Mouse (Mus musculus): ENCODE measurements around the gene Eif2ak1.
"Not testable (repeated sequence)": the region's sequence is repeated elsewhere in the genome, so short reads cannot be mapped to it uniquely, and the experiment has no call there.

The Eif2ak1 gene

DNA sequence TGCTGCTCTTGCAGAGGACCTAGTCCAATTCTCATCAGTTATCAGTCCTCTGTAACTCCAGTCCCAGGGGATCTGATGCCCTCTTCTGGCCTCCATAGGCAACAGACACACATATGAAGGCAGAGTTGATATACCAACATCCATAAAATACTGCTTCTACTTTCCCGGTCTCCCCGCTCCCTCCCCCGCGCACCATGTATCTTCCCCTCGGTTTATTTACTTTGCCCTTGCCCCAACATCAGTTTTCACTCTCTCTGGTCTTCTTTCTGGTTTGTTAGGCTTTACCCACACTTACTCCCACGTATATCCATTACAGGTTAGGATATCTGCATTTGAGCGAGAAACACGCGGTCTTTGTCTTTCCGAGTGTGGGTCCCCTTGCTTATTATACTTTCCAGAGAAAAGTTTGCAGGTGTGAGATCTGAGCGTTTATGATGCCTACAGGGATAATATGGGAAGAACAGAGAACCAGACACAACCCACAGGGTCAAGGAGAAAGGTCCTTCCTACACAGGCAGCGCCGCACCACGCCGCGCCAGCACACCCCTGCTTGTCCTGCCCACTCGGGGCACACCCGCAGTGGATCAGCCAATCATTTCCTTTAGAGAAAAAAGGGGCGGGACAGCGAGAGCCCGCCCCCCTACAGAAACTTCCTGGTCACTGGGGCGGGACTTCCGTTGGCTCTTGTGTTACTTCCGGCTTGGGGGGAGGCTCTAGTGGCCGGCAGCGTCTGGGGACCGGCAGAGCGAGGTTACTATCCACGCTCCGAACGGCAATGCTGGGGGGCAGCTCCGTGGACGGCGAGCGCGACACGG lies at the start of gene Eif2ak1:
TSS of gene Eif2ak1 (plus strand) at position 673 of the 815 bp plus-strand sequence.
- in situ Hi-C loops (cut with MboI, MseI): loop anchor here (5.0 to 10.0 kb wide), 4 partner anchors 60 to 947 kb away; partner anchors contain the start of genes Tmem130 and Trrap

DNA sequence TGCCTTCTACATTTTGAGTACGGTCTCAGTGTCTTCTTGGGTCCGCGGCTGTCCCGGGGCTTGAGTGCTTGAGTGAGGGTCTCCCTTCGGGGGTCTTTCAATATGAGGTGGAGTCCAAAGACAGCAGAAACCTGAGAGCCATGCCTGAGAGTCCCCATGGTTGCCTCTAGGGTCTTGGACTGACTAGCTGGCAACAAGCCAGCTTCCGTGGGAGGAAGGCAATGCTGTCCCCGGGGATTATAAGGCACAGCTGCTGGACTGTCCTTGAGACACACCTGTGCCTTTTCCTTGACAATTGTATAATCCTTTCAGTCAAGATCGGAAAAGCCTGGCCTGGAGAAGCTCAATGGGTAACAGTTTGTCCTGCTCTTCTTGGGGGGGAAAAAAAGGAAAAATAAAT lies 35.6 kb upstream of the Eif2ak1 start:
- in situ Hi-C loops (cut with MboI, MseI): no loop called here

- in situ Hi-C loops (cut with MboI, MseI): no loop called here
Observed at GRCm38 (mm10) chr5:143785391-143785790, 32.2 kb upstream of the Eif2ak1 start.

- in situ Hi-C loops (cut with MboI, MseI): not testable (repeated sequence)
Observed at GRCm38 (mm10) chr5:143801216-143801615, 16.4 kb upstream of the Eif2ak1 start.

- in situ Hi-C loops (cut with MboI, MseI): no loop called here
Observed at GRCm38 (mm10) chr5:143804056-143804765, 13.4 kb upstream of the Eif2ak1 start.

DNA sequence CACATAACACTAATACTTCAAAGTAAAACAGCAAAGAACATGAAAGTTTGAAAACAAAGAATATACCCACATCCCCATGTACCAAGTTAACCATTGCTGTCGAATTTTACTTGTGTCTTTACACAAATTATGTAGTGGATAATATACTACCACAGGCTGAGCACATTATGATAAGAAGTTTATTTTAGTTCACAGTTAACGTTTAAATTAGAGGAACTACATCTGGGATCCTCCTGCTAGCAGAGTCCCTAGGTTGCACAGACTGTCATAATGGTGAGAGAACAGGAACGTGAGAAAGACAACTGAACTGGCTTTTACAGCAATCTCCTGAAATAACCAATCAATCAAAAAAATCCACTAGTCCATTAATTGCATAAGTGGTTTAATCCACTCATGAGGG lies 10.3 kb upstream of the Eif2ak1 start:
- in situ Hi-C loops (cut with MboI, MseI): no loop called here

DNA sequence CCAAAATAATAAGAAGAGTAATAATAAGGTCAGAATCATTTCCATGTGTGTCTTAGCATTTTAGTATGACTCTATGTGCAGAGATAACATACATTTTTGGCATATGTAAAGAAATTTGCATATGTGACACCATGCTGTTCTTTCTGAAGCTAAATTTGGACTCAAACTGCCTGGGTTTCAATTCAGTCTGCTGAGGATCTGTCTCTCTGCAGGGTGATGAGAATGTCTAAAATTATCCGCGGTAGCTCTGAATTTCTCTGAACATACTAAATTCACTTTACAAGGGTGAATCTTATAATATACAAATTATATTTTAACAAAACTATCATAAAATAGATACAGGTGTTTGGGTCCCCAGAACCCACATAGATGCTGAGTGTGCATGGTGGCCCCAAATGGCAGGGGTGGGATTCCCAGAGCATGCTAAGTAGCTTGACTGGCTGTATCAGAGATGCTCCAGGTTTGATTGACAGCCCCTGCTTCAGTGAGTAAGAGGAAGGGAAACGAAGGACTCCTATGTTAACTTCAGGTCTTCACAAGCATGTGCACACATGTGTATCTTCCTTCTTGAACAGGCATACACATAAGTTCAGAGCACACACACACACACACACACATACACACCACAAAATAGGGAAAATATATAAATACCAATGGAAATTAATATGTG lies 8.0 kb upstream of the Eif2ak1 start:
- in situ Hi-C loops (cut with MboI, MseI): loop anchor here (10.0 kb wide), 1 partner anchor 955 kb away; the partner anchor contains the start of genes Tmem130 and Trrap

GRCm38 (mm10) chr5:143811653-143812052 lies 5.9 kb upstream of the Eif2ak1 start:
- in situ Hi-C loops (cut with MboI, MseI): loop anchor here (10.0 kb wide), 1 partner anchor 953 kb away; the partner anchor contains the start of genes Tmem130 and Trrap

- in situ Hi-C loops (cut with MboI, MseI): loop anchor here (5.0 to 10.0 kb wide), 4 partner anchors 63 to 950 kb away; partner anchors contain the start of genes Tmem130 and Trrap
Observed at GRCm38 (mm10) chr5:143814626-143815025, 3.0 kb upstream of the Eif2ak1 start.

- in situ Hi-C loops (cut with MboI, MseI): loop anchor here (5.0 to 10.0 kb wide), 4 partner anchors 59 to 947 kb away; partner anchors contain the start of genes Tmem130 and Trrap
Observed at GRCm38 (mm10) chr5:143817931-143818311, 333 bp downstream of the Eif2ak1 start.

- in situ Hi-C loops (cut with MboI, MseI): loop anchor here (5.0 to 10.0 kb wide), 4 partner anchors 59 to 946 kb away; partner anchors contain the start of genes Tmem130 and Trrap
Observed at GRCm38 (mm10) chr5:143818461-143818860, 873 bp downstream of the Eif2ak1 start.

GRCm38 (mm10) chr5:143818949-143819348 lies 1.4 kb downstream of the Eif2ak1 start:
- in situ Hi-C loops (cut with MboI, MseI): loop anchor here (5.0 to 10.0 kb wide), 4 partner anchors 58 to 946 kb away; partner anchors contain the start of genes Tmem130 and Trrap

DNA sequence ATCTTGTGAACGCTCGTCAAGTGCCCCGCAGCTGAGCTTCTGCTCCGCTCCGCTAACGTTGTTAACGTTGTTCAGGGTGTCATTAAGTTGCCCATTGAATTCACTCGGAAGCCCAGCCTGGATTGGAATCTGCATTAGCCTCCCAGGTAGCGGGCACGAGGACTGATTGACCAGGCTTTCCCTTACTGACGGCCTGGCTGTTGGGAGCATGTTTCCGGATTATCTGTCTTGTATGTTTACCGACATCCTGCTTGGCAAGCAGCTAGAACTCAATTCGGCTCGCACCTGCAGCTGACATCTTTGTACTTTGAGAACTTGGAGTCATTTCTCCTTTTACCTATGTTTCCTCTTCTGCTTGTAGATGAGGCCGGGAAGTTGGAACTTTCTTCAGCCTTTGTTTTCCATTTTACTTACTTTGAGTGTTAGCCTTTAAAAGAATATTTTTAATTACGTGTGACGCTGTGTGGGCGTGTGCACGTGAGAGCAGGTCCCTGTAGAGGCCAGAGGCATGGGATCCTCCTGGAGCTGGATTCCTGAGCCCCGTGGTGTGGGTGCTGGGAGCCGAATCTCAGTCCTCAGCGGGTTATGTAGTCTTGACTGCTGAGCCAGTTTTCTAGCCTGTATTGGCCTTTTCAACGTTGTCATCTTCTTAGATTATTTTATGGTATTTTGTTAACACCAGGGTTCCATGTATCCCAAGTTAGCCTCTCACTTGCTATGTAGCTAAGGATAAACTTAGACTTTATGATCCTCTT lies 2.5 kb downstream of the Eif2ak1 start:
- in situ Hi-C loops (cut with MboI, MseI): loop anchor here (5.0 to 10.0 kb wide), 4 partner anchors 57 to 945 kb away; partner anchors contain the start of genes Tmem130 and Trrap

DNA sequence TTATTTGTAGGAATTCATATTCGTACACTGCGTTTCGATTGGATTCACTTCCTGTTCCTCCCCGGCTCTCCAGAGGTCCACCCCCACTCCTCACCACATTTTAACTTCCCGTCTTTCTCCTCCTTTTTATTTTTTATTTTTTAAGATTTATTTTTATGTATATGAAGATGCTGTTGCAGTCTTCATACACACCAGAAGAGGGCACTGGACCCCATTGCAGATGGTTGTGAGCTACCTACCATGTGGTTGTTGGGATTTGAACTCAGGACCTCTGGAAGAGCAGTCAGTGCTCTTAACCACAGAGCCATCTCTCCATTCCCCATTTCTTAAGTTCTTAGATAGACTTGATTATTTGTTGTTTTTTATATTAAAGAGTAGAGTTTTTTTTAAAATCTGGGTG lies 3.2 kb downstream of the Eif2ak1 start:
- in situ Hi-C loops (cut with MboI, MseI): no loop called here

- in situ Hi-C loops (cut with MboI, MseI): loop anchor here (5.0 to 10.0 kb wide), 2 partner anchors 134 to 227 kb away; no protein-coding TSS in a partner anchor
Observed at GRCm38 (mm10) chr5:143871547-143872169, 54.1 kb downstream of the Eif2ak1 start.

- in situ Hi-C loops (cut with MboI, MseI): loop anchor here (5.0 to 10.0 kb wide), 2 partner anchors 137 to 230 kb away; no protein-coding TSS in a partner anchor
Observed at GRCm38 (mm10) chr5:143874571-143874970, 57.0 kb downstream of the Eif2ak1 start.

DNA sequence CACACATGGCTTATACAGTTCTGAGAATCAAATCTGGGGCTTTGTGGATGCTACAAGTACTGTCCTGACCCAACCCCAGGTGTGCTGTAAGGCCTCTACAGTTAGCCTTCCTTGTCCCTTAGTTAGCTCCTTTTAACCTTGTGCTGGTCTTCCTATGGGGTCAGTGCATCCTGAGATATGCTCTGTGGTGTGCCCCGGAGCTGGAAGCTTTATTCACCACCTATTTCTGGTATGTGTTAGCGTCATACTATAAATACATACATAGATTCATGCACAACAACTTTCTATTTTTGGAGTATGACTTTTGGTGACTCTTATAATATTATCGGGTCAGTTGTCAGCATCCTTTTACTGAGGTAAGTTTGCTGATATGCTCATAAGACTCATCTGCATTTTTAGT lies 67.7 kb downstream of the Eif2ak1 start:
- in situ Hi-C loops (cut with MboI, MseI): no loop called here

DNA sequence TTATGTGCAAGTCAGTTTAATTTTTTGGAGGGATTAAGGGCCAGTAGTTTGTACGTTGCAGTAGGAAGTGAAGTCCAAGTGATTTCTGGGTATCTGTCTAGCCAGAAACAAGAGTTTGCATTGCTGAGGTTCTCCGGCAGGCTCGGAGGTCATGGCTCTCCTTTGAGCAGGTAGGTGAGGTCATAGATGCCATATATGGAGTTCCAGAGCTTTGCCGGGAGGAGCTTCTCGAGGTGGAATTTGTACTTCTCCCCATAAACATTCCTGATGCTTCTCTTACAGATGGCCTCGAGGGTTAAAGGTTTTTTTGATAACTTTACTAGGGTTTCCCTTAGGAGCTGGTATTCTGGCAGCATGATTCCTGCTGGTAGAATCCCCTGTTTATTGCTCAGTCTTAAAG lies 73.2 kb downstream of the Eif2ak1 start:
- in situ Hi-C loops (cut with MboI, MseI): no loop called here

DNA sequence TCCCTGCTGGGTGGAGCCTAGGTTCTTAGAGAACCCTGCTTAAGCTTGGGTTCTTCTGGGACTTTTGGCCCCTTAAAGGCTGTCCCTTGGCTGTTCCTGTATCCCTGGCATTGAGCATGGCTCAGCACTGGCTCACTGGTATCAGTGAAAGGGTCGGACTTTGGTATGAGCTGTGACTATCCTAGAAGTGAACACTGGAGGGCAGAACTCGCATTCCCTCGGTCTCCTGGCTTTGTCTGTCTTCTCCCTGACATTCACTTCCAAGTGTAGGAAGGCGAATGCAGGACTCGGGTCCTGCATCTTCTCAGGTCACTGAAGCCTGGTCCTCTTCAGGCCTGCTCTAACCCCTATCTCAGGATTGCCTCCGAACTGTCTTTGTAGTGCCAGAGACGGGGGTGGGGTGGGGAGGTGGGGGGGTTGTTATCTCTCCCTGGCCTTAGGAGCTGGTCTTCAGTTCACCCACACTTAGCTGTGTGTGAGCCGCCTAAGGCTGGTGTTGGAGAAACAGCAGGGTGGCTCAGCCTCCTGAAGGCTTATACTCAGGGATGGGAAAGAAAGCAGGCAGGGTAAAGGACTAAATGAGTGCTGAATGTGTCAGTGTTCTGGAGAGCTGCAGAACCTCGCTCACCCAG lies 74.8 kb downstream of the Eif2ak1 start:
- in situ Hi-C loops (cut with MboI, MseI): no loop called here

DNA sequence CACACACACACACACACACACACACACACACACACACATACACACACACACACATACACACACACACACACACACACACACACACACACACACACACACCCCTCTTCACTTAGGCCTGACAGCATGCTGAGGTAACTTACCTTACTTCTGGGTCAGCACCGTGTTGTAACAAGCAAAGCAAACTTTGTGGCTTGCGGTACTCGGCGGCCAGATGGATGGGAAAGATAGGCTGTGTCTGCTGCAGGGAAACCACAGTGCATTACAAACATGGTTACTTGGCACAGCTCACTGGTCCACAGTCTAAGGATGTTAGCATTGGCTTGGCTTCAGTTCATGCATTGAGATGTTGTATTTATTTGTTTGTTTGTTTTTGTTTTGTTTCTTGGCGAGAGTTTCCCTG lies 75.8 kb downstream of the Eif2ak1 start:
- in situ Hi-C loops (cut with MboI, MseI): no loop called here
